Mouse (Mus musculus): ENCODE results near the gene Sde2. TPM values are rescaled to one million over a fixed set of nuclear protein-coding genes. Genes with fewer than 3 reads are reported as not detected.

The Sde2 gene
- polyA plus RNA-seq, 1 experiment from 2014 or later = 22.7 TPM

- Histone ChIP-seq H3K36me3 (ENCODE audit: control insufficient read depth, insufficient read depth, low read length) (peaks cover 24% of the 10 kb centered on the region), H3K9me3 (replicated peaks; ENCODE audit: control insufficient read depth, low read length) (no peaks in the 10 kb centered on the region), H3K27me3 (replicated peaks; ENCODE audit: control insufficient read depth, insufficient read depth, low read length) (no peaks in the 10 kb centered on the region), H3K4me2 (ENCODE audit: low read length) (peak overlapping the region; percentile 70), H3K4me3 (ENCODE audit: low read depth, low read length) (peak overlapping the region; percentile 95), H3K4me1 (ENCODE audit: control insufficient read depth, insufficient read depth, low read length) (peaks cover 30% of the 10 kb centered on the region), H3K27ac (ENCODE audit: low read depth, low read length) (peak overlapping the region; percentile 99), H3K9ac (ENCODE audit: low read length) (peak overlapping the region; percentile 100)
- peak; percentile 96 for DNase-seq (ENCODE audit: low spot score)
- peak; percentile 97 for ATAC-seq
- WGBS = 0% methylated on average over 34 of the region's 65 CpGs
Observed at GRCm38 (mm10) chr1:180813409-180813884, 37.5 kb upstream of the Sde2 start.

DNA sequence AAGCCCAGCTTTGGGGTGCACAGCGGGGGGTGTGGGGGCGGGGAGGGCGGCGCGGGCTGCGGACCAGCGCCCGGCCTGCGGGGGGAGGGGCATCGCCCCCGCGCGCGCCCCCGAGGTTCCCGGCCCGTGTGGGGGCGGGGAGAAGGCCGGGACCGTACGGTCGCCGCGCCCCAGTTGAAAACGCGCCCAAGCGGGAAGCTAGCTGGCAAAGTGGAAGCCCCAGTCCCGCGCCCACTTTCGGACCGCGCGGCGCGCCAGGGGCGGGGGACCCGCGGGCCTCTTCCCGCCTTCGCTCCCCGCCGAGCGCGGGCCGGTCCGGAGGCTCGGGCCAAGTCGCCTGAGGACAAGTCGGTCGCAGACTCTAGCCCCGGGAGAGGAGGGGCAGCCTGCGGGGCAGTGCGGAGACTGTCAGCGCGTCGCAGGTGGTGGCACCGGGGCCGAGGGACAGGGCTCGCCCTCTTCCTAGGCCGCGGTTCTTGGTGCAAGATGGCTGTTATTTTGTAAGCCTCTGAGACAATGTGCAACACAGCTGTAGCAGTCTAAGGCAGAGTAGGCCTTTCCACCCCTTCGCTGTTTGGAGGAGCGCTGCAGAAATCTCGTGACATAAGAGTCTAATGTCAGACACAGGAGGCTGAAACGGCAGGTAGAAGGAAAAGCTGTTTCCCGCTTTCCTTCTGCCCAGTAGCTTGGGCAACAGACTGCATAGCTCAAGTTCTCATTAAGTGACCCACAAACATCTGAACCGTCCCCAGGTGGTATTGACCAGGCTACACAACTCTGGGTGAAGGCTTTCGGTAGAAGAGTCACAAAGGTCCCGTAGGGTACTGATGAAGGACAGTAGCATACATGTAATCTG, 36.8 kb upstream of the Sde2 start, which contains the start of gene H3f3a:
Gene H3f3a, minus strand, starts transcription at position 59 of the 856 bp plus-strand sequence.
- DNase-seq (ENCODE audit: low spot score) = peak; percentile 72
- Histone ChIP-seq H3K9me3 (replicated peaks; ENCODE audit: control insufficient read depth, low read length) (no peaks in the 10 kb centered on the region), H3K36me3 (ENCODE audit: control insufficient read depth, insufficient read depth, low read length) (peaks cover 19% of the 10 kb centered on the region), H3K4me2 (ENCODE audit: low read length) (peak within 1 kb of the TSS; percentile 70), H3K27ac (ENCODE audit: low read depth, low read length) (peak within 1 kb of the TSS; percentile 99), H3K4me1 (ENCODE audit: control insufficient read depth, insufficient read depth, low read length) (peaks cover 26% of the 10 kb centered on the region), H3K9ac (ENCODE audit: low read length) (peak within 1 kb of the TSS; percentile 100), H3K4me3 (ENCODE audit: low read depth, low read length) (peak within 1 kb of the TSS; percentile 95), H3K27me3 (replicated peaks; ENCODE audit: control insufficient read depth, insufficient read depth, low read length) (no peaks in the 10 kb centered on the region)
- ATAC-seq = peak; percentile 78
- 1% methylated on average over 52 of the region's 69 CpGs for WGBS

DNA sequence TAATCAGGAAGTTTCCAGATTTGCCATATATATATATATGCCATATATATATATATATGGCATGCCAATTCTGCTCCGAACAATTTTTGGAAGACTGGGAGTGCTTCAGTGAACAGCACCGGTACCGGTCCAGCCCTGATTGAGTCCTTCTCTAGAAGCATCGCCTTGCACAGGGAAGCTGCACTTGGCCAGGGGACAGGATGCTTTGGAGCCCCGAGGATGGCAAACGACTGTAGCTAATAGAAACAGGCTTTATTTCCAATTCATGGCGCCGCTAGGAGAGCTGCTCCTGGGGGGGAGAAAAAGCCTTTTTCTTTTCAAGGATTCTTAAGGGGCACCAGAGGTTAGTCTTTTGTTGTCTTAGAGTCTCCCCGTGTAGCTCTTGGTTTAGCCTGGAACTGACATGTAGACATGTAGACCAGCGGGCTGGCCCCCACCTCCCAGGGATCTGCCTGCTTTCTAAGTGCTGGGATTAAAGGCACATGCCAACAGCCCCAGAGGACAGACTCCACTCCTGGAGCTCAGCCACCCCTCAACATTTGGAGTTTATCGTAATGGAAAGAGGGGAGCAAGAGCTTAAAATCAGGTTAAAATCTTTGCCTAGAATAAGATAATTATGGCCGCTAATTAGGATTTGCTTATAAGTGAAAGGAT, 35.4 kb upstream of the Sde2 start:
- Histone ChIP-seq H3K9me3 (replicated peaks; ENCODE audit: control insufficient read depth, low read length) (no peaks in the 10 kb centered on the region), H3K36me3 (ENCODE audit: control insufficient read depth, insufficient read depth, low read length) (peaks cover 7% of the 10 kb centered on the region), H3K27ac (ENCODE audit: low read depth, low read length) (peak overlapping the region; percentile 22; the same call in 1 of the 2 replicates), H3K27me3 (replicated peaks; ENCODE audit: control insufficient read depth, insufficient read depth, low read length) (no peaks in the 10 kb centered on the region), H3K4me2 (ENCODE audit: low read length) (peak overlapping the region; percentile 70; the same call in 1 of the 2 replicates), H3K4me1 (ENCODE audit: control insufficient read depth, insufficient read depth, low read length) (peaks cover 21% of the 10 kb centered on the region), H3K9ac (ENCODE audit: low read length) (peak overlapping the region; percentile 29; the same call in 1 of the 2 replicates), H3K4me3 (ENCODE audit: low read depth, low read length) (no peak overlapping the region; the same call in 1 of the 2 replicates)
- no peak for ATAC-seq
- peak; percentile 25 for DNase-seq (ENCODE audit: low spot score)
- WGBS = 26% methylated on average over 12 of the region's 12 CpGs

DNA sequence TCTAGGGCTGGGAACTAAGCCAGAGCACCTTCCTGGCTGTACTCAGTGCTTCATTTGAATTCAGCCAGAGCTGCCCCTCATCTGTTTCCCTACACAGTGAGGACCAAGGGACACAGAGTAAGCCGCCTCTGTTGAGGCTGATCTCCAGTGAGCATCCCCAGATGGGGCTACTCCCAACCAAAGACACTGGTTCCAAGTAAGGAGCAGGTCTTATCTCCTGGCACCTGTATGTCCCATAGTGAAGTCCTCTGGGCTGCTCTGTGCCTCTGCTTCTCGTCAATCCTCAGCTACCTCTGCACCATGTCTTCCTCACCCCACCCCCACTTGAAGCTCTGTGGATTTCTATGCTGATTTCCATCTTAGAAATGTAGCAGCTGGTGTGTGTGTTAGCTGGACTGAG, 32.9 kb upstream of the Sde2 start:
- no peak overlapping the region for H3K9ac ChIP-seq (ENCODE audit: low read length)
- peaks cover 18% of the 10 kb centered on the region for H3K4me1 ChIP-seq (ENCODE audit: control insufficient read depth, insufficient read depth, low read length)
- H3K27me3 ChIP-seq (replicated peaks; ENCODE audit: control insufficient read depth, insufficient read depth, low read length) = no peaks in the 10 kb centered on the region
- DNase-seq (ENCODE audit: low spot score) (no peak), ATAC-seq (no peak)
- H3K27ac ChIP-seq (ENCODE audit: low read depth, low read length) = no peak overlapping the region
- no peak overlapping the region for H3K4me2 ChIP-seq (ENCODE audit: low read length)
- H3K4me3 ChIP-seq (ENCODE audit: low read depth, low read length) = no peak overlapping the region
- 90% methylated on average over 2 of the region's 2 CpGs for WGBS
- no peaks in the 10 kb centered on the region for H3K9me3 ChIP-seq (replicated peaks; ENCODE audit: control insufficient read depth, low read length)
- no peaks in the 10 kb centered on the region; the same call in 1 of the 2 replicates for H3K36me3 ChIP-seq (ENCODE audit: control insufficient read depth, insufficient read depth, low read length)

DNA sequence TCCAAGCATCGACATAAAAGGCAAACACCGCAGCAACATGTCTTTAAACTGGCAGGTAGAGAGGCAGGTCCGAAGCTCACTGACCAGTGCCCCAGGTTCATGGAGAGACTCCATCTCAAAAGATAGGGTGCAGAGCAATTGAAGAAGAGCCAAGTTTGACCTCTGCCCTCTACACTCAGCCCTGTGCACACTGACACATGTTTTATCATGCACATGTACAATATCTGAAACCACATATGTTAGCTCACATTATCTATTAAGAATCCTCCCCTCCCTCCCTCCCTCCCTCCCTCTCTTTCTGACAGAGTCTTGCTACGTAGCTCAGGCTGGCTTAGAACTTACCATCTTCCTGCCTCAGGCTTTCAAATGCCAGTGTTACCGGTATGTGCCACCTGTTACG, 29.8 kb upstream of the Sde2 start:
- WGBS = 87% methylated on average over 6 of the region's 6 CpGs
- ATAC-seq = no peak

GRCm38 (mm10) chr1:180822276-180822675, 28.7 kb upstream of the Sde2 start:
- 93% methylated on average over 5 of the region's 5 CpGs for WGBS
- H3K36me3 ChIP-seq (ENCODE audit: control insufficient read depth, insufficient read depth, low read length) = no peaks in the 10 kb centered on the region; the same call in 1 of the 2 replicates
- ATAC-seq (no peak), DNase-seq (ENCODE audit: low spot score) (no peak)
- no peaks in the 10 kb centered on the region for H3K9me3 ChIP-seq (replicated peaks; ENCODE audit: control insufficient read depth, low read length)
- H3K9ac ChIP-seq (ENCODE audit: low read length) = no peak overlapping the region
- H3K27me3 ChIP-seq (replicated peaks; ENCODE audit: control insufficient read depth, insufficient read depth, low read length) = no peaks in the 10 kb centered on the region
- no peaks in the 10 kb centered on the region for H3K4me1 ChIP-seq (ENCODE audit: control insufficient read depth, insufficient read depth, low read length)
- no peak overlapping the region for H3K4me2 ChIP-seq (ENCODE audit: low read length)
- H3K27ac ChIP-seq (ENCODE audit: low read depth, low read length) = no peak overlapping the region
- H3K4me3 ChIP-seq (ENCODE audit: low read depth, low read length) = no peak overlapping the region

More for the DNA sequence above, 29.8 kb upstream of the Sde2 start:
- DNase-seq (ENCODE audit: low spot score) = no peak
- peaks cover under 1% of the 10 kb centered on the region for H3K4me1 ChIP-seq (ENCODE audit: control insufficient read depth, insufficient read depth, low read length)
- H3K27me3 ChIP-seq (replicated peaks; ENCODE audit: control insufficient read depth, insufficient read depth, low read length) = no peaks in the 10 kb centered on the region
- H3K9ac ChIP-seq (ENCODE audit: low read length) = no peak overlapping the region
- no peak overlapping the region for H3K4me3 ChIP-seq (ENCODE audit: low read depth, low read length)
- H3K9me3 ChIP-seq (replicated peaks; ENCODE audit: control insufficient read depth, low read length) = no peaks in the 10 kb centered on the region
- no peak overlapping the region for H3K4me2 ChIP-seq (ENCODE audit: low read length)
- H3K36me3 ChIP-seq (ENCODE audit: control insufficient read depth, insufficient read depth, low read length) = no peaks in the 10 kb centered on the region; the same call in 1 of the 2 replicates
- no peak overlapping the region for H3K27ac ChIP-seq (ENCODE audit: low read depth, low read length)

DNA sequence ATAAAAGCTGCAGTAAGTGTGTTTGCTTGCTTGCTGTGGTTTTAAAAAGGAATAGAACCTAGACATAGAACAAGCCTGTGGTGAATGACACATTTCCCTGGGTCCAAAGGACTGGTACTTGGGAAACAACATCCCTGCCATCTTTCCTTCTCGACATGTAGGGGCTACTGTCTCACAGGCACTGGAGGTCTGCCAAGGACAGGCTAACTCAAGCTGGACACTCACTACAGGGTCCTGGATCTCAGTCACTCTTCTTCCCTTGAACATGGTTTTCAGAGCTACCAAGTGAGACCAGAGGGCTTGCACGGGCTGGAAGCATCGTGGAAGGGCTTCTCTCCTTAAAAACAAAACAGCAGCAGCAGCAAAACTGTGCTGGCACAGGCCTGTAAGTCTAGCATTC, 27.2 kb upstream of the Sde2 start:
- Histone ChIP-seq H3K9ac (ENCODE audit: low read length) (no peak overlapping the region), H3K27ac (ENCODE audit: low read depth, low read length) (no peak overlapping the region), H3K4me1 (ENCODE audit: control insufficient read depth, insufficient read depth, low read length) (no peaks in the 10 kb centered on the region), H3K4me2 (ENCODE audit: low read length) (no peak overlapping the region), H3K27me3 (replicated peaks; ENCODE audit: control insufficient read depth, insufficient read depth, low read length) (no peaks in the 10 kb centered on the region), H3K4me3 (ENCODE audit: low read depth, low read length) (no peak overlapping the region), H3K36me3 (ENCODE audit: control insufficient read depth, insufficient read depth, low read length) (no peaks in the 10 kb centered on the region), H3K9me3 (replicated peaks; ENCODE audit: control insufficient read depth, low read length) (no peaks in the 10 kb centered on the region)
- ATAC-seq (no peak), DNase-seq (ENCODE audit: low spot score) (no peak)
- 80% methylated on average over 3 of the region's 3 CpGs for WGBS

DNA sequence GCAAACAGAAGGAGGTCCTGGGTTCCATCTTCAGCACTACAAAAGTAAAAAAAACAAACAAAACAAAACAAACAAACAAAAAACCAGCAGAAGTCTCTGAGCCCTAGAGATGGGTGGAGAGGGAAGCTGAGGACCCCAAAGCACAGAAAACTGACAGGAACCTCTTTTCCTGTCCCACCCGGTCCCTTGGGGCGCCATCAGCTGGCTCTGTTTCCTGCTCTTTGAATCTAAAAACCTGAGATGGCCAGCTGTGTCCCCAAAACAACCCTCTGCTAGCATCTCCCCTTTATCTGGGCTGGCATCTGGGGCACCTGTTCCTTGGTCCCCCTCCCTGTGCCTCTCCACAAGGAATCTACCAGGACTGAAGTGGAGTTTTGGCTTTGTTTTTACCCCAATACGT, 26.2 kb upstream of the Sde2 start:
- H3K9me3 ChIP-seq (replicated peaks; ENCODE audit: control insufficient read depth, low read length) = no peaks in the 10 kb centered on the region
- WGBS = 77% methylated on average over 3 of the region's 3 CpGs
- no peaks in the 10 kb centered on the region for H3K4me1 ChIP-seq (ENCODE audit: control insufficient read depth, insufficient read depth, low read length)
- H3K4me3 ChIP-seq (ENCODE audit: low read depth, low read length) = no peak overlapping the region
- H3K27me3 ChIP-seq (replicated peaks; ENCODE audit: control insufficient read depth, insufficient read depth, low read length) = no peaks in the 10 kb centered on the region
- H3K36me3 ChIP-seq (ENCODE audit: control insufficient read depth, insufficient read depth, low read length) = no peaks in the 10 kb centered on the region
- no peak overlapping the region for H3K27ac ChIP-seq (ENCODE audit: low read depth, low read length)
- DNase-seq (ENCODE audit: low spot score) (no peak), ATAC-seq (no peak)
- H3K4me2 ChIP-seq (ENCODE audit: low read length) = no peak overlapping the region
- no peak overlapping the region for H3K9ac ChIP-seq (ENCODE audit: low read length)

Measured in forebrain, embryonic 14.5 days (tissue).